Mouse (Mus musculus): ENCODE data around the gene Gm3558. TPM values are rescaled to one million over a fixed set of nuclear protein-coding genes. Genes with fewer than 3 reads are reported as not detected.
"Not testable (repeated sequence)": the region's sequence is repeated elsewhere in the genome, so short reads cannot be mapped to it uniquely, and the experiment has no call there.

The Gm3558 gene
- not detected for total RNA-seq (2018; cell fraction: chromatin; rRNA removed)
- total RNA-seq (2018; cell fraction: cytosol; rRNA removed), result not detected
- not detected for total RNA-seq (2018; cell fraction: nucleus; rRNA removed)
- not detected in 3 replicates for polyA plus RNA-seq (2018)

- not testable (repeated sequence) for H3K4me3 ChIP-seq (ENCODE audit: inconsistent target); H3K27ac ChIP-seq; H3K79me2 ChIP-seq (ENCODE audit: inconsistent target); H3K36me3 ChIP-seq (ENCODE audit: inconsistent target)
- no CpG with 5 or more reads among the region's 34 CpGs for WGBS (ENCODE audit: missing documents)
Measured at GRCm38 (mm10) chr14:7568382-7568781, at the start of gene Gm3558. Gene Gm3558, minus strand, starts transcription at chr14:7568566.

GRCm38 (mm10) chr14:7595492-7595891, 27.1 kb upstream of the Gm3558 start, which contains the start of gene Gm10338:
Gene Gm10338, minus strand, starts transcription at chr14:7595592.
- not testable (repeated sequence) for H3K36me3 ChIP-seq (ENCODE audit: inconsistent target); H3K27ac ChIP-seq; H3K79me2 ChIP-seq (ENCODE audit: inconsistent target); H3K4me3 ChIP-seq (ENCODE audit: inconsistent target)
- no CpG with 5 or more reads among the region's 2 CpGs for WGBS (ENCODE audit: missing documents)

- not testable (repeated sequence) for H3K4me3 ChIP-seq (ENCODE audit: inconsistent target); H3K79me2 ChIP-seq (ENCODE audit: inconsistent target); H3K36me3 ChIP-seq (ENCODE audit: inconsistent target); H3K27ac ChIP-seq
- 5% methylated on average over 15 of the region's 27 CpGs for WGBS (ENCODE audit: missing documents)
Measured at GRCm38 (mm10) chr14:7567890-7568289, 476 bp downstream of the Gm3558 start.

- not testable (repeated sequence) for H3K79me2 ChIP-seq (ENCODE audit: inconsistent target); H3K36me3 ChIP-seq (ENCODE audit: inconsistent target); H3K4me3 ChIP-seq (ENCODE audit: inconsistent target); H3K27ac ChIP-seq
- 0% methylated on average over 2 of the region's 9 CpGs for WGBS (ENCODE audit: missing documents)
Measured at GRCm38 (mm10) chr14:7567266-7567665, 1.1 kb downstream of the Gm3558 start.

Other genes with a start within 250 kb of the Gm3558 start
- not detected in 3 replicates for gene Gm5797, start 236.2 kb downstream of the Gm3558 start, polyA plus RNA-seq (2018)
- not detected in 3 replicates for gene Gm8374, start 203.4 kb downstream of the Gm3558 start, polyA plus RNA-seq (2018)
- gene Gm3755, start 117.6 kb downstream of the Gm3558 start, polyA plus RNA-seq (2018), result not detected in 3 replicates
- not detected in 3 replicates for gene Gm3752, start 84.8 kb downstream of the Gm3558 start, polyA plus RNA-seq (2018)
- not detected in 3 replicates for gene Gm10338, start 27.0 kb upstream of the Gm3558 start, polyA plus RNA-seq (2018)
- gene Gm10128, start 75.4 kb upstream of the Gm3558 start, polyA plus RNA-seq (2018), result not detected in 3 replicates
- not detected in 3 replicates for gene Gm26661, start 223.0 kb upstream of the Gm3558 start, polyA plus RNA-seq (2018)
- gene Flnb, start 249.4 kb upstream of the Gm3558 start, polyA plus RNA-seq (2018), result 2.8 to 5.3 TPM (median 3.6 TPM) in 3 replicates

All from macrophage (primary cell).